Mouse (Mus musculus): ENCODE results near the gene 3110021N24Rik. TPM values are rescaled to one million over a fixed set of nuclear protein-coding genes. Genes with fewer than 3 reads are reported as not detected.

Gene 3110021N24Rik
- polyA plus RNA-seq (2017; shearing (Covaris generic)) = not detected

GRCm38 (mm10) chr4:108719349-108719748 lies at the start of gene 3110021N24Rik:
3110021N24Rik (plus strand) TSS chr4:108719649.

DNA sequence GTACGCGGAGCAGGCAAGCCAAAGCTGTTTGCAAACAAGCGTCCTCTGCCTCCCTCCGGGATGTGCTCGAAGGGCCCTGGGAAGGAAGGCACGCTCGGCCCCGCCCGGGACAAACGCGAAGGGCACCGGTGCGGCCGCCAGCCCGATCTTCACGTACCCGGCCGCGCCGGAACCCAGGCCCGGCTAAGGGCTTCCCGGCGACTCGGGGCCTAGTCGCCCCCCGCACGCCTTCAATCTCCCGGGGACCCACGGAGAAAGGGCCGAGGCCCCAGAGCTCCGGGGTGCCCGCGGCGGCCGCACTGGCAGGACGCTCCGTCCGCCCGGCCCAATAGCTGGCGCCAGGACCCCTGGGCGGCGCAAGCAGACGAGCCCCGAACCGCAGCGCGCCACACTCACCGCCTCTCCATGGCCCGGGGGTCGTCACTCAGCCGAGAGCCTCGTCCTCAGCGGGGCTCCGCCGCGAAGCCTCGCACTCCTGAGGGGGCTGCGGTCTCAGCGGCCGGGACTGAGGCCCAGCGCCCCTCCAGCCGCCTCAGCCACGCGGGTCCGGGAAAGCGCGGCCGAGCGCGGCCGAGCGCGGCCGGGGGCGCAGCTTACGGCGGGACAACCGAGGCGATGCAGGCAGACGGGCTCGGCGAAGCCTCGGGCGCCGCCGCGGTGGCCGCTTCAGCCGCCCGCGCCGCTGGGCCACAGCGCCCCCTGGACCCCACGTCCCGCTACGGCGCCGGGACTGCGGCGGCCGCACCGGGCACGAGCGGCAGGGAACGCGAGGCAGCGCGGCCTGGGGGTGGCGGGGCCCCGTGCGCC lies 60.8 kb downstream of the 3110021N24Rik start, which contains the start of gene Zfyve9:
TSS of gene Zfyve9 (minus strand) at position 742 of the 807 bp plus-strand sequence.

Other genes with a start within 250 kb of the 3110021N24Rik start
- 75.2 TPM for gene Prpf38a, start 140.3 kb upstream of the 3110021N24Rik start, polyA plus RNA-seq (2017; shearing (Covaris generic))
- gene Orc1, start 140.2 kb upstream of the 3110021N24Rik start, polyA plus RNA-seq (2017; shearing (Covaris generic)) = 4.0 TPM
- 69.6 TPM for gene Cc2d1b, start 99.7 kb upstream of the 3110021N24Rik start, polyA plus RNA-seq (2017; shearing (Covaris generic))
- gene Zfyve9, start 61.1 kb downstream of the 3110021N24Rik start, polyA plus RNA-seq (2017; shearing (Covaris generic)) = 0.11 TPM
- 40.2 TPM for gene Btf3l4, start 114.0 kb downstream of the 3110021N24Rik start, polyA plus RNA-seq (2017; shearing (Covaris generic))
- gene Txndc12, start 115.0 kb downstream of the 3110021N24Rik start, polyA plus RNA-seq (2017; shearing (Covaris generic)) = 11.8 TPM
- 35.8 TPM for gene Kti12, start 128.1 kb downstream of the 3110021N24Rik start, polyA plus RNA-seq (2017; shearing (Covaris generic))
- 0.41 TPM for gene A730015C16Rik, start 129.0 kb downstream of the 3110021N24Rik start, polyA plus RNA-seq (2017; shearing (Covaris generic))
- not detected for gene Rab3b, start 159.4 kb downstream of the 3110021N24Rik start, polyA plus RNA-seq (2017; shearing (Covaris generic))

All from effector memory CD4-positive, alpha-beta T cell, adult 7 months (primary cell).